Mouse (Mus musculus): ENCODE measurements around the gene Vamp5. TPM values are rescaled to one million over a fixed set of nuclear protein-coding genes. Genes with fewer than 3 reads are reported as not detected.

The Vamp5 gene
- polyA plus RNA-seq, 1 experiment from 2014 or later: 15.4 TPM

DNA sequence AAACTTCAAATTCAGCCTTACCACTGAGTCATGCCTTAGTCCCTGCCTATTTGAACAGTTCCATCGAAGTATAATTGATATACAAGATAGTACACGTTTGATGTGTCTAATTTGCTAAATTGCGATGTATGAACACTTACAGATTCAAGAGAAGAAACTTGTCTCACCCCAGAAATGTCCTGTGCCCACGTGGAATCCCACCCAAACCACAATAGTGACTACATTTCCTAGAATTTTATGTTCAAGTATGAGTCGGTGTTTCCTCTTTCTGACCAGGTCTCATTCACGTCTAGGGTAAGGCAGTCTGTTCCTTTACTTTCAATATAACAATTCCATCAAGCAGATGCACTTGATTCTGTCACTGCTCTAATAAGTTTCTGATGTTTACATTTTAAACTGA, 34.6 kb downstream of the Vamp5 start:
- H3K4me3 ChIP-seq (ENCODE audit: low read depth, low read length): peak overlapping the region; percentile 94
- ATAC-seq (ENCODE audit: low FRiP score) (0 out of 2 replicates have a peak, but pooled peaks have one; percentile 4), DNase-seq (ENCODE audit: low spot score, missing footprints) (no peak)
- 47% methylated on average over 6 of the region's 6 CpGs for WGBS
- peaks cover 21% of the 10 kb centered on the region for H3K4me1 ChIP-seq (ENCODE audit: control insufficient read depth, insufficient read depth, low read length)
- peaks cover 2% of the 10 kb centered on the region; the same call in 1 of the 2 replicates for H3K36me3 ChIP-seq (ENCODE audit: control insufficient read depth, insufficient read depth, low read length)
- H3K27me3 ChIP-seq (ENCODE audit: control insufficient read depth, insufficient read depth, low read length): no peaks in the 10 kb centered on the region
- H3K9ac ChIP-seq (ENCODE audit: low read length): peak overlapping the region; percentile 88; the same call in 1 of the 2 replicates
- H3K4me2 ChIP-seq: peak overlapping the region; percentile 96
- H3K9me3 ChIP-seq (ENCODE audit: control insufficient read depth, low read length): no peaks in the 10 kb centered on the region
- no peak overlapping the region; the same call in 1 of the 2 replicates for H3K27ac ChIP-seq (ENCODE audit: low read depth, low read length)

DNA sequence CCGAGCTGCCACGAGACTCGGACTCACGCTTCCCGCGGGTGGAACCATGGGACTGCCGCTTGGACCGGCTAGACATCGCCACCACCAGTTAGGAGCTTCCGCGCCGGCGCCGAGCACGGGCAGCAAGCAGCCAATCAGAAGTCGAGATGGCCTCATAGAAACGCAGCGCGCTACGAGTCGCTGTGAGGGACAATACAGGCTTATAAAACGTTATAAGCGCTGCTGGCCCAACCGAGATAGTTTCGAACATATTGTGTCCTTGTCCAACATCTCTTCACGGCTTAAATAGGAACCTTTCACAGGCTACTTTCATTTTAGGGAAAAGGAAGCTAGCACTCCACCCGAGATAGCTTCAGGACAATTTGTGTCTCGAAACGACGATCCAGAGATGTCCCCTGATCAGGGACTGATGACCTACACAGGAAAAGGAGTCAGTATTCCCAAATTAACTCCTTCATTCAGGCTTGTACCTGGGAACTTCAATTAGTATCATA, 35.1 kb downstream of the Vamp5 start, which contains the start of gene Usp39:
TSS of gene Usp39 (minus strand) at position 111 of the 494 bp plus-strand sequence.
- H3K9ac ChIP-seq (ENCODE audit: low read length): peak within 1 kb of the TSS; percentile 88
- WGBS: under 1% methylated on average over 30 of the region's 30 CpGs
- H3K9me3 ChIP-seq (ENCODE audit: control insufficient read depth, low read length): no peaks in the 10 kb centered on the region
- peak within 1 kb of the TSS; percentile 96 for H3K4me2 ChIP-seq
- H3K27me3 ChIP-seq (ENCODE audit: control insufficient read depth, insufficient read depth, low read length): no peaks in the 10 kb centered on the region
- peak within 1 kb of the TSS; percentile 94 for H3K4me3 ChIP-seq (ENCODE audit: low read depth, low read length)
- no peak within 1 kb of the TSS; the same call in 1 of the 2 replicates for H3K27ac ChIP-seq (ENCODE audit: low read depth, low read length)
- ATAC-seq (ENCODE audit: low FRiP score) (peak; percentile 88), DNase-seq (ENCODE audit: low spot score, missing footprints) (peak; percentile 98)
- H3K4me1 ChIP-seq (ENCODE audit: control insufficient read depth, insufficient read depth, low read length): peaks cover 21% of the 10 kb centered on the region
- peaks cover 2% of the 10 kb centered on the region; the same call in 1 of the 2 replicates for H3K36me3 ChIP-seq (ENCODE audit: control insufficient read depth, insufficient read depth, low read length)

- WGBS: under 1% methylated on average over 42 of the region's 42 CpGs
- H3K9me3 ChIP-seq (ENCODE audit: control insufficient read depth, low read length): no peaks in the 10 kb centered on the region
- peak overlapping the region; percentile 88 for H3K9ac ChIP-seq (ENCODE audit: low read length)
- no peaks in the 10 kb centered on the region for H3K27me3 ChIP-seq (ENCODE audit: control insufficient read depth, insufficient read depth, low read length)
- peak overlapping the region; percentile 94 for H3K4me3 ChIP-seq (ENCODE audit: low read depth, low read length)
- ATAC-seq (ENCODE audit: low FRiP score) (peak; percentile 47; the same call in 1 of the 2 replicates), DNase-seq (ENCODE audit: low spot score, missing footprints) (no peak)
- H3K4me1 ChIP-seq (ENCODE audit: control insufficient read depth, insufficient read depth, low read length): peaks cover 21% of the 10 kb centered on the region
- no peak overlapping the region; the same call in 1 of the 2 replicates for H3K27ac ChIP-seq (ENCODE audit: low read depth, low read length)
- H3K4me2 ChIP-seq: peak overlapping the region; percentile 96
- peaks cover 2% of the 10 kb centered on the region; the same call in 1 of the 2 replicates for H3K36me3 ChIP-seq (ENCODE audit: control insufficient read depth, insufficient read depth, low read length)
These were observed 35.7 kb downstream of the Vamp5 start for GRCm38 (mm10) chr6:72344396-72345073.

GRCm38 (mm10) chr6:72340481-72340880, 39.8 kb downstream of the Vamp5 start:
- H3K4me2 ChIP-seq: no peak overlapping the region
- 56% methylated on average over 2 of the region's 2 CpGs for WGBS
- H3K36me3 ChIP-seq (ENCODE audit: control insufficient read depth, insufficient read depth, low read length): peaks cover 14% of the 10 kb centered on the region; the same call in 1 of the 2 replicates
- no peak overlapping the region for H3K4me3 ChIP-seq (ENCODE audit: low read depth, low read length)
- no peak for DNase-seq (ENCODE audit: low spot score, missing footprints)
- H3K4me1 ChIP-seq (ENCODE audit: control insufficient read depth, insufficient read depth, low read length): peaks cover 12% of the 10 kb centered on the region
- H3K27ac ChIP-seq (ENCODE audit: low read depth, low read length): no peak overlapping the region
- H3K9ac ChIP-seq (ENCODE audit: low read length): no peak overlapping the region
- H3K27me3 ChIP-seq (ENCODE audit: control insufficient read depth, insufficient read depth, low read length): no peaks in the 10 kb centered on the region
- no peaks in the 10 kb centered on the region for H3K9me3 ChIP-seq (ENCODE audit: control insufficient read depth, low read length)
- ATAC-seq (ENCODE audit: low FRiP score): no peak

DNA sequence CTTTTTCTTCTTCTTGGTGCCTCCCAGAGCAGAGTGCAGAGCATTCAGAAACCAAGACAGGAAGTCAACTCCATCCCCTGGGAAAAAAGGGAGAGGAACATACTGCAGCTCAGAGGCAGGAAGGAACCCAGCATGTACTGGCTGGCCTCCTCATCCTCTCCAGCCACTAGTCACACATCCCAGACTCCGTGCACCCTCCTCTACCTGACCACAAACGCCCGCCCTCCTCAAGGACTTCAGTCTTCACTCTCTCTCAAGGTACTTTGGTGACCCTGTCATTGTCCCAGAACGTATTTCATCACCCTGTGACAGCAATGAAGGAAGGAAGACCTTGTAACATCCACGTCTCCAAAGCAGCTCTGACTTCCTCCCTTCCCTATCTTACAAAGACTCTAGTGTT, 47.2 kb downstream of the Vamp5 start:
- H3K36me3 ChIP-seq (ENCODE audit: control insufficient read depth, insufficient read depth, low read length): peaks cover 28% of the 10 kb centered on the region; the same call in 1 of the 2 replicates
- no peaks in the 10 kb centered on the region for H3K9me3 ChIP-seq (ENCODE audit: control insufficient read depth, low read length)
- no peak for ATAC-seq (ENCODE audit: low FRiP score)
- no peaks in the 10 kb centered on the region for H3K27me3 ChIP-seq (ENCODE audit: control insufficient read depth, insufficient read depth, low read length)
- WGBS: 86% methylated on average over 5 of the region's 5 CpGs
- no peak overlapping the region for H3K9ac ChIP-seq (ENCODE audit: low read length)
- H3K4me3 ChIP-seq (ENCODE audit: low read depth, low read length): no peak overlapping the region
- no peak overlapping the region for H3K4me2 ChIP-seq
- no peak for DNase-seq (ENCODE audit: low spot score, missing footprints)
- no peak overlapping the region for H3K27ac ChIP-seq (ENCODE audit: low read depth, low read length)
- H3K4me1 ChIP-seq (ENCODE audit: control insufficient read depth, insufficient read depth, low read length): no peaks in the 10 kb centered on the region

DNA sequence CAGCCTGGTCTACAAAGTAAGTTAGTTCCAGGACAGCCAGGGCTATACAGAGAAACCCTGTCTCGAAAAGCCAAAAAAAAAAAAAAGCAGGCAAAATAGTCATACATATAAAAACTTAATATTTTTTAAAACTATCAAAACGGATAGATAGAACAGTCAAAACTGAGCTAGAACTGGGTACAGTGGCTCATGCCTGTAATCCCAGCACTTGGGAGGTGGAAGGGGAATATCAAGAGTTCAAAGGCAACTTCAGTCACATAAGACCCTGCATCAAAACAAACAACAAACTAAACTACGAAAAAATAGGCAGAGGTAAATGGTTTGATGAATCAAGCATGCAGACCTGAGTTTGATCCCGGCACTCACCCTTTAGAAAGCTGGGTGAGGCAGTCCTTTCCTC, 50.1 kb downstream of the Vamp5 start:
- ATAC-seq (ENCODE audit: low FRiP score) (no peak), DNase-seq (ENCODE audit: low spot score, missing footprints) (peak; percentile 51)
- no peak overlapping the region for H3K27ac ChIP-seq (ENCODE audit: low read depth, low read length)
- H3K27me3 ChIP-seq (ENCODE audit: control insufficient read depth, insufficient read depth, low read length): no peaks in the 10 kb centered on the region
- H3K4me1 ChIP-seq (ENCODE audit: control insufficient read depth, insufficient read depth, low read length): no peaks in the 10 kb centered on the region
- no peak overlapping the region for H3K4me2 ChIP-seq
- no peaks in the 10 kb centered on the region for H3K9me3 ChIP-seq (ENCODE audit: control insufficient read depth, low read length)
- WGBS: 93% methylated on average over 4 of the region's 4 CpGs
- no peak overlapping the region for H3K9ac ChIP-seq (ENCODE audit: low read length)
- H3K4me3 ChIP-seq (ENCODE audit: low read depth, low read length): no peak overlapping the region
- H3K36me3 ChIP-seq (ENCODE audit: control insufficient read depth, insufficient read depth, low read length): peaks cover 13% of the 10 kb centered on the region; the same call in 1 of the 2 replicates

GRCm38 (mm10) chr6:72329019-72329418, 51.2 kb downstream of the Vamp5 start:
- H3K4me3 ChIP-seq (ENCODE audit: low read depth, low read length): no peak overlapping the region
- DNase-seq (ENCODE audit: low spot score, missing footprints) (peak; percentile 6), ATAC-seq (ENCODE audit: low FRiP score) (no peak)
- no peak overlapping the region for H3K9ac ChIP-seq (ENCODE audit: low read length)
- WGBS: 92% methylated on average over 5 of the region's 5 CpGs
- H3K4me2 ChIP-seq: no peak overlapping the region
- no peak overlapping the region for H3K27ac ChIP-seq (ENCODE audit: low read depth, low read length)
- peaks cover 14% of the 10 kb centered on the region; the same call in 1 of the 2 replicates for H3K36me3 ChIP-seq (ENCODE audit: control insufficient read depth, insufficient read depth, low read length)
- no peaks in the 10 kb centered on the region for H3K9me3 ChIP-seq (ENCODE audit: control insufficient read depth, low read length)
- no peaks in the 10 kb centered on the region for H3K4me1 ChIP-seq (ENCODE audit: control insufficient read depth, insufficient read depth, low read length)
- H3K27me3 ChIP-seq (ENCODE audit: control insufficient read depth, insufficient read depth, low read length): no peaks in the 10 kb centered on the region

DNA sequence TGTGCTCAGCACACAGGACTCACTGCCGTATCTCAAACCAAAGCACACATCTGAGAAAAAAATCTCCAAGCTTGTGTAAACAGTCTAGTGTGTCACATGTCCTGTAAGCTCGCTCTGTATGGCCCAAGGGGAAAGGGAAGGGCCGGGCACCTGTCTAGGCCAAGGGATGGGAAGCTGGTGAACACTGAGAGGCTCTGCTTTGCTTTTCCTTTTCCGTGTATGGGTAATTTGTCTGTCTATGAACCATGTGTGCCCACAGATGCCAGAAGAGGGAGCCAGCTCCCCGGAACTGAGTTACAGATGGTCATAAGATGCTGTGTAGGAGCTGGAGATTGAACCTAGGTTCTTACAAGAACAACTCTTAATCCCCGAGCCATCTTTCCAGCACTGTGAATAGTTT, 54.0 kb downstream of the Vamp5 start:
- Histone ChIP-seq H3K9me3 (ENCODE audit: control insufficient read depth, low read length) (no peaks in the 10 kb centered on the region), H3K27me3 (ENCODE audit: control insufficient read depth, insufficient read depth, low read length) (no peaks in the 10 kb centered on the region), H3K36me3 (ENCODE audit: control insufficient read depth, insufficient read depth, low read length) (peaks cover 16% of the 10 kb centered on the region; the same call in 1 of the 2 replicates), H3K27ac (ENCODE audit: low read depth, low read length) (no peak overlapping the region), H3K4me1 (ENCODE audit: control insufficient read depth, insufficient read depth, low read length) (no peaks in the 10 kb centered on the region), H3K9ac (ENCODE audit: low read length) (no peak overlapping the region), H3K4me2 (no peak overlapping the region), H3K4me3 (ENCODE audit: low read depth, low read length) (no peak overlapping the region)
- DNase-seq (ENCODE audit: low spot score, missing footprints) (peak; percentile 26), ATAC-seq (ENCODE audit: low FRiP score) (no peak)
- 80% methylated on average over 6 of the region's 6 CpGs for WGBS

- ATAC-seq (ENCODE audit: low FRiP score) (no peak), DNase-seq (ENCODE audit: low spot score, missing footprints) (peak; percentile 26)
- Histone ChIP-seq H3K27ac (ENCODE audit: low read depth, low read length) (no peak overlapping the region), H3K9ac (ENCODE audit: low read length) (no peak overlapping the region), H3K36me3 (ENCODE audit: control insufficient read depth, insufficient read depth, low read length) (peaks cover 22% of the 10 kb centered on the region), H3K4me1 (ENCODE audit: control insufficient read depth, insufficient read depth, low read length) (no peaks in the 10 kb centered on the region), H3K4me2 (no peak overlapping the region), H3K4me3 (ENCODE audit: low read depth, low read length) (no peak overlapping the region), H3K9me3 (ENCODE audit: control insufficient read depth, low read length) (no peaks in the 10 kb centered on the region), H3K27me3 (ENCODE audit: control insufficient read depth, insufficient read depth, low read length) (no peaks in the 10 kb centered on the region)
- WGBS: 92% methylated on average over 6 of the region's 6 CpGs
These were observed 56.3 kb downstream of the Vamp5 start for GRCm38 (mm10) chr6:72323786-72324508.
